Mouse (Mus musculus) liver, postnatal 0 days (tissue): Measurements from ENCODE around the gene Ssr2. TPM values are rescaled to one million over a fixed set of nuclear protein-coding genes. Genes with fewer than 3 reads are reported as not detected.

Experiments
- ATAC-seq: fragments of 200-750 bp; cut with Nextera tagmentation; 2 replicates; pipeline ENCODE4 v1.8.0; 2017; ENCODE audit warnings: mild to moderate bottlenecking, moderate library complexity
- DNase-seq: peaks from one replicate; pipeline ENCODE4 v3.0.0-alpha.2; 2016
- H3K27ac ChIP-seq: fragments of 300-500 bp; sonication (generic); 2 replicates; pipeline ENCODE4 v1.5.1; 2014; ENCODE audit warnings: antibody characterized with exemption, moderate library complexity, mild to moderate bottlenecking, low read depth
- H3K27me3 ChIP-seq: fragments of 300-500 bp; sonication (generic); 2 replicates; pipeline ENCODE4 v1.6.1; 2014; ENCODE audit warnings: low read length, control low read depth, mixed read lengths; ENCODE audit not compliant: insufficient read depth
- H3K36me3 ChIP-seq: fragments of 300-500 bp; sonication (generic); replicated peaks from 2 replicates; pipeline ENCODE4 v1.6.1; 2014; ENCODE audit warnings: mild to moderate bottlenecking, control low read depth, low read length, moderate library complexity, mixed read lengths; ENCODE audit not compliant: insufficient read depth
- H3K4me1 ChIP-seq: fragments of 300-500 bp; sonication (generic); 2 replicates; pipeline ENCODE4 v1.6.1; 2014; ENCODE audit warnings: antibody characterized with exemption, mild to moderate bottlenecking, control low read depth; ENCODE audit not compliant: insufficient read depth
- H3K4me2 ChIP-seq: fragments of 300-500 bp; sonication (generic); 2 replicates; pipeline ENCODE4 v1.6.1; 2014; ENCODE audit warnings: low read depth, mild to moderate bottlenecking, low read length, moderate library complexity, mixed read lengths
- H3K4me3 ChIP-seq: fragments of 300-500 bp; sonication (generic); 2 replicates; pipeline ENCODE4 v1.5.1; 2014; ENCODE audit warnings: low read depth, low read length
- H3K9ac ChIP-seq: fragments of 300-500 bp; sonication (generic); replicated peaks from 2 replicates; pipeline ENCODE4 v1.6.1; 2014; ENCODE audit warnings: mild to moderate bottlenecking, moderate library complexity
- H3K9me3 ChIP-seq: fragments of 300-500 bp; sonication (generic); 2 replicates; pipeline ENCODE4 v1.6.1; 2016; ENCODE audit warnings: mild to moderate bottlenecking, control low read depth, low read length, mixed read lengths
- CTCF ChIP-seq: sonication (generic); IDR thresholded peaks from 2 replicates; pipeline ENCODE4 v1.5.1; 2016; ENCODE audit warnings: antibody characterized with exemption, low read depth
- EP300 ChIP-seq: IDR thresholded peaks from 2 replicates; pipeline ENCODE4 v1.6.1; 2016; ENCODE audit warnings: antibody characterized with exemption, low read depth, mild to moderate bottlenecking
- WGBS: fragments of 180-500 bp; shearing (Covaris S2); extraction: QIAGEN DNeasy Blood & Tissue Kit; methylation state at CpG from one replicate; pipeline ENCODE4 v1.1.7; 2014; ENCODE audit not compliant: insufficient replicate concordance; 5-methylcytosine and 5-hydroxymethylcytosine counted together
- polyA plus RNA-seq: library from polyadenylated mRNA; unstranded; fragments of >200 nt; fragmentation: Nextera tagmentation; extraction: Ambion mirVana; gene quantifications from 2 replicates; pipeline ENCODE4 v1.2.1, GENCODE M21; 2015

Ssr2 gene
- polyA plus RNA-seq, 1 experiment from 2014 or later = 155 TPM

GRCm38 (mm10) chr3:88530082-88530864 is 45.4 kb upstream of the Ssr2 start:
- Histone ChIP-seq H3K9ac (peak overlapping the region; percentile 81; the same call in 1 of the 2 replicates), H3K4me1 (peaks cover 19% of the 10 kb centered on the region), H3K36me3 (no peaks in the 10 kb centered on the region), H3K9me3 (no peaks in the 10 kb centered on the region), H3K27me3 (peaks cover 9% of the 10 kb centered on the region; the same call in 1 of the 2 replicates), H3K4me3 (no peak overlapping the region), H3K27ac (no peak overlapping the region), H3K4me2 (peak overlapping the region; percentile 99)
- TF ChIP-seq EP300 = no peak
- no peak for TF ChIP-seq CTCF
- DNase-seq (no peak), ATAC-seq (no peak)
- WGBS = 49% methylated on average over 11 of the region's 11 CpGs

GRCm38 (mm10) chr3:88531348-88532298 is 44.1 kb upstream of the Ssr2 start:
- peaks cover 9% of the 10 kb centered on the region; the same call in 1 of the 2 replicates for H3K27me3 ChIP-seq
- H3K4me1 ChIP-seq = peaks cover 29% of the 10 kb centered on the region
- TF ChIP-seq EP300 (no peak), CTCF (no peak)
- DNase-seq = peak; percentile 86
- peak; percentile 74 for ATAC-seq
- H3K4me2 ChIP-seq = peak overlapping the region; percentile 99
- H3K27ac ChIP-seq = peak overlapping the region; percentile 53
- no peaks in the 10 kb centered on the region for H3K9me3 ChIP-seq
- H3K9ac ChIP-seq = peak overlapping the region; percentile 81
- H3K4me3 ChIP-seq = peak overlapping the region; percentile 78
- WGBS = under 1% methylated on average over 57 of the region's 63 CpGs
- no peaks in the 10 kb centered on the region for H3K36me3 ChIP-seq

GRCm38 (mm10) chr3:88532299-88532674 is 43.4 kb upstream of the Ssr2 start, which contains the start of gene Mex3a:
Gene Mex3a, plus strand, starts transcription at chr3:88532395.
- Histone ChIP-seq H3K27me3 (peaks cover 9% of the 10 kb centered on the region; the same call in 1 of the 2 replicates), H3K9ac (peak within 1 kb of the TSS; percentile 81), H3K9me3 (no peaks in the 10 kb centered on the region), H3K27ac (peak within 1 kb of the TSS; percentile 53), H3K4me1 (peaks cover 31% of the 10 kb centered on the region), H3K36me3 (no peaks in the 10 kb centered on the region), H3K4me3 (peak within 1 kb of the TSS; percentile 78), H3K4me2 (peak within 1 kb of the TSS; percentile 99)
- 0% methylated on average over 5 of the region's 31 CpGs for WGBS
- no peak for ATAC-seq
- no peak for DNase-seq
- no peak for TF ChIP-seq CTCF
- TF ChIP-seq EP300 = no peak

- WGBS = 4% methylated on average over 36 of the region's 40 CpGs
- TF ChIP-seq EP300 (no peak), CTCF (no peak)
- peak overlapping the region; percentile 99 for H3K4me2 ChIP-seq
- peak overlapping the region; percentile 78 for H3K4me3 ChIP-seq
- peak overlapping the region; percentile 81 for H3K9ac ChIP-seq
- peaks cover 26% of the 10 kb centered on the region for H3K4me1 ChIP-seq
- H3K36me3 ChIP-seq = no peaks in the 10 kb centered on the region
- no peak for ATAC-seq
- no peaks in the 10 kb centered on the region for H3K9me3 ChIP-seq
- DNase-seq = no peak
- no peak overlapping the region for H3K27ac ChIP-seq
- H3K27me3 ChIP-seq = peaks cover 9% of the 10 kb centered on the region; the same call in 1 of the 2 replicates
These were observed 42.8 kb upstream of the Ssr2 start for GRCm38 (mm10) chr3:88532689-88533511.

GRCm38 (mm10) chr3:88533706-88534105 is 42.0 kb upstream of the Ssr2 start:
- Histone ChIP-seq H3K36me3 (no peaks in the 10 kb centered on the region), H3K9ac (no peak overlapping the region), H3K4me1 (peaks cover 26% of the 10 kb centered on the region), H3K4me3 (no peak overlapping the region), H3K27ac (no peak overlapping the region), H3K4me2 (peak overlapping the region; percentile 99; the same call in 1 of the 2 replicates), H3K27me3 (peaks cover 9% of the 10 kb centered on the region; the same call in 1 of the 2 replicates), H3K9me3 (no peaks in the 10 kb centered on the region)
- no peak for DNase-seq
- TF ChIP-seq CTCF (no peak), EP300 (no peak)
- WGBS = 17% methylated on average over 5 of the region's 5 CpGs
- no peak for ATAC-seq
